Mouse (Mus musculus) forebrain, embryonic 12.5 days (tissue): Measurements from ENCODE around the gene Scap. TPM values are rescaled to one million over a fixed set of nuclear protein-coding genes. Genes with fewer than 3 reads are reported as not detected.

Experiments
- polyA plus RNA-seq: library from polyadenylated mRNA; unstranded; fragments of >200 nt; fragmentation: Nextera tagmentation; extraction: Ambion mirVana; gene quantifications from 2 replicates; pipeline ENCODE4 v1.2.1, GENCODE M21; 2016

Gene Scap
- polyA plus RNA-seq, 1 experiment from 2014 or later = 41.9 TPM

Other genes with a start within 250 kb of the Scap start
- gene Smarcc1, start 215.6 kb upstream of the Scap start, polyA plus RNA-seq = 235 and 237 TPM in 2 replicates
- 226 and 231 TPM in 2 replicates for gene Dhx30, start 215.5 kb upstream of the Scap start, polyA plus RNA-seq
- 21.9 and 22.3 TPM in 2 replicates for gene Cspg5, start 89.5 kb upstream of the Scap start, polyA plus RNA-seq
- 32.7 and 33.0 TPM in 2 replicates for gene Elp6, start 28.1 kb upstream of the Scap start, polyA plus RNA-seq
- gene Ptpn23, start 74.9 kb downstream of the Scap start, polyA plus RNA-seq = 20.4 and 20.9 TPM in 2 replicates
- gene Ngp, start 86.5 kb downstream of the Scap start, polyA plus RNA-seq = 1.2 and 2.2 TPM in 2 replicates
- 10.3 and 10.5 TPM in 2 replicates for gene Klhl18, start 143.4 kb downstream of the Scap start, polyA plus RNA-seq
- gene Kif9, start 143.7 kb downstream of the Scap start, polyA plus RNA-seq = 1.6 and 2.0 TPM in 2 replicates
- 45.0 and 49.7 TPM in 2 replicates for gene Setd2, start 199.3 kb downstream of the Scap start, polyA plus RNA-seq